Mouse (Mus musculus): ENCODE measurements around the gene Ilf3.

- TF ChIP-seq GATA1 (IDR thresholded peaks at IDR 0.05; ENCODE audit: borderline replicate concordance, low read length): no peak
- TF ChIP-seq FLI1 (IDR thresholded peaks at IDR 0.05; ENCODE audit: low read length): no peak
Observed at GRCm38 (mm10) chr9:21356981-21357718, 10.5 kb upstream of the Ilf3 start.

Measured in megakaryocyte, embryonic 14.5 days (primary cell).